Mouse (Mus musculus) 416B (cell line): ENCODE measurements around the gene Klhl9.
"Not testable (repeated sequence)": the region's sequence is repeated elsewhere in the genome, so short reads cannot be mapped to it uniquely, and the experiment has no call there.

Experiments
- DNase-seq: peaks from one replicate; pipeline ENCODE4 v3.0.0; 2011; ENCODE audit warnings: low read depth

Klhl9 gene

DNA sequence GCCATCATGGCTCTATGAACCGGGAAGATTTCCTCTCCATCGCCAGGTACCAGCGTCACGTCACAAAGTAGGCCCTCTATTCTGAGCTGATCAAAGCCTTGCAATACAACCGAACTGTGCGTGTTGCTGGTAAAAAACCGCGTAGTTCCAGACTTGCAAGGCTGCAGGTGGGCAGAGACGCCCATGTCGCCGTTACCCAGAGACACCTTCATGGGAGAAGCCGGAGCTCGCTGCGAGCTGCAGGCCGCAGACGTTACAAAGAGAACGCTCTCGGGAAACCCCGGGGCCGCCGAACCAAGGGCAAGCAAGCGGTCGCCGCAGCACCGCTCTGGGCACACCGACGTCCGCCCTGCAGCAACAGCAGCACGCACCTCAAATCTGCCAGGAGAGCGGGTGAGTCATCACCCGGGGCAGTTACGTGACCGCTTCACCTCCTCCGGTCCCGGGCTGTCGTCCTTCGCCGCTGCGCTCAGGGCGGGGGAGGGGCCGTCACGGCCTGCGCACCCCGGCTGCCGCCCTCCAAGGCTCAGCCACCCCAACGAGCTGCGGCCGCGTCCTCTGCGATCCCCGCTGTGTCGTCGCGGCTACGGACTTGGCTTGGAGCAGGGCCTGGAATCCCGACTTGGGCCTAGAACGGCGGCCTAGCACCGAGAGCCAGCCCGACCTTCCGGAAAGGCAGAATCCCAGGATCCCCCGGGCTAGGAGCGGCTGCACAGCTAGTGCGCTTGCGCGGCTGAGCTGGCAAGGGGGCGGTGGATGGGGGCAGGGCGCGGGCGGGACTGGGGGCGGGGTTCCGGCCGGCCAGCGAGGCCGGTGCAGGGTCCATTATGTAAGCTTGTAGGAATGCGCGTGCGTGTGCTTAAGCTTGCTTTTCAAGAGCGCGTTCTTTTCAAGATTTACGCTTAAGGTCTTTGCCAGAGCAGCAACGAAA, at the start of gene Klhl9, which contains the start of gene Gm26566:
Gene Klhl9 (minus strand): TSS at position 675 of the 931 bp plus-strand sequence.
Gene Gm26566 (plus strand): TSS at position 15 of the 931 bp plus-strand sequence.
- DNase-seq, result peak; percentile 95

DNA sequence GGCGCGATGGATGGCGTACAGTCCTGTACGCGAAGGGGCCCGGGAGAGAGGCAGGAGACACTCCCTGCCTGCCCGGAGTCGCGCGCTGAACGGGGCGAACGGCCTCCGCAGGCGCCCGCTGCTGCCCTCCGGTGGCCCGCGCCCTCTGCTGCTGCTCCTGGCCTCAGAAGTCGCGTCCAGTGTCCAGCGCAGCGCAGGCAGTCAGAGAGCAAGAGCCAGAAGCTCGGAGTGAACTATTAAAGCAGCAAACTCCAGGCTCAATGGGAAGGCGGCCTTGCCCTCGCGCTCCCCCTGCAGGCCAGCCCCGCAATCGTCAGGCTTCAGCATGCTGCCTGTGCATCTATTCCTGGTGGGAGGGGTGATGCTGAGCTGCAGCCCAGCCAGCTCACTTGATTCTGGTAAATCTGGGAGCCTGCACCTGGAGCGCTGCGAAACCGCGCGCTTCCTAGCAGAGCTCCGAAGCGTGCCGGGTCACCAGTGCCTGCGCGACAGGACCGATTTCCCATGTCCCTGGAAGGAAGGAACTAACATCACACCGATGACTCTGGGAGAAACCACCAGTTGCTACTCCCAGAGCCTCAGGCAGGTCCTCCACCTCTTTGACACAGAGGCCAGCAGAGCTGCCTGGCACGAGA, 41.2 kb upstream of the Klhl9 start:
- DNase-seq, result peak; percentile 88

DNA sequence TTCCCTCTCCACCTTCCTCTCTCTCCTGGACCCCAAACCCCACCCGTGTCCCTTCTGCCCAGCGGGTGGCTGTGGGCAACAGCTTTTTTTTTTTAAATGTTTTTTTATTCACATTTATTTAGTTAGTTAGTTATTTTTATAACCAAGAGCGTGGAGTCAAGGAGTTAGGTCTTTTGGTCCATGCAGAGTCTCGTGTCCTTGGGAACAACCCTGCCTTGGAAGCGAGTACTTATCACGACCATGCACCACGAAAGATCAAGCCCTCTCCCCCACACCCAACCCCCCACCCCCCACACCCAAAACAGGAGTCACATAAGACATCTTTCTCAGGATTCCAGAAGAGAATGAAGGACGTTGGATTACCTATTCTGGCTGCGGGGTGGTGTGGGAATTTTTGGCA, 40.1 kb upstream of the Klhl9 start:
- not testable (repeated sequence) for DNase-seq

DNA sequence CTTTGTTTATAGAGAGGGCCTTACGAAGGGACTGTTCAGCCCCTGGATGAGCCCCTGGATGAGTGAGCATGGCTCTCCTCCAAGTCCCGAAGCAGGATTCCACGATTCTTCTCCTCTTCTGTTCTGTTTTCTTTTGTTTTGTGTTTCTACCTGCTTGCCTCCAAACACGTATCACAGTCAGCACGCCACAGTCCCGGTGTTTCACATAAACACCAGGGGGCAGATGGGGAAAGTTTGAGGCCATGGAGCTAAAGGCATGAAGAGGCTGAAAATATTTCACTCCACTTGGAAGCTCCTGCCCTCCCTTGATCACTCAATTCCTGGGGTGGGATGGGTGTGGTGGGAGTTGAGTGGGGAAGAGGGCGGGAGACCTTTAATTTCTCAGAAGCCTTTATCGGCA, 39.5 kb upstream of the Klhl9 start:
- DNase-seq, result not testable (repeated sequence)

DNA sequence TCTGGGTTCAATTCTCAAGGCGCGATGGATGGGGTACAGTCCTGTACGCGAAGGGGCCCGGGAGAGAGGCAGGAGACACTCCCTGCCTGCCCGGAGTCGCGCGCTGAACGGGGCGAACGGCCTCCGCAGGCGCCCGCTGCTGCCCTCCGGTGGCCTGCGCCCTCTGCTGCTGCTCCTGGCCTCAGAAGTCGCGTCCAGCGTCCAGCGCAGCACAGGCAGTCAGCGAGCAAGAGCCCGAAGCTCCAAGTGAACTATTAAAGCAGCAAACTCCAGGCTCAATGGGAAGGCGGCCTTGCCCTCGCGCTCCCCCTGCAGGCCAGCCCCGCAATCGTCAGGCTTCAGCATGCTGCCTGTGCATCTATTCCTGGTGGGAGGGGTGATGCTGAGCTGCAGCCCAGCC, 38.2 kb upstream of the Klhl9 start:
- DNase-seq, result peak; percentile 88

DNA sequence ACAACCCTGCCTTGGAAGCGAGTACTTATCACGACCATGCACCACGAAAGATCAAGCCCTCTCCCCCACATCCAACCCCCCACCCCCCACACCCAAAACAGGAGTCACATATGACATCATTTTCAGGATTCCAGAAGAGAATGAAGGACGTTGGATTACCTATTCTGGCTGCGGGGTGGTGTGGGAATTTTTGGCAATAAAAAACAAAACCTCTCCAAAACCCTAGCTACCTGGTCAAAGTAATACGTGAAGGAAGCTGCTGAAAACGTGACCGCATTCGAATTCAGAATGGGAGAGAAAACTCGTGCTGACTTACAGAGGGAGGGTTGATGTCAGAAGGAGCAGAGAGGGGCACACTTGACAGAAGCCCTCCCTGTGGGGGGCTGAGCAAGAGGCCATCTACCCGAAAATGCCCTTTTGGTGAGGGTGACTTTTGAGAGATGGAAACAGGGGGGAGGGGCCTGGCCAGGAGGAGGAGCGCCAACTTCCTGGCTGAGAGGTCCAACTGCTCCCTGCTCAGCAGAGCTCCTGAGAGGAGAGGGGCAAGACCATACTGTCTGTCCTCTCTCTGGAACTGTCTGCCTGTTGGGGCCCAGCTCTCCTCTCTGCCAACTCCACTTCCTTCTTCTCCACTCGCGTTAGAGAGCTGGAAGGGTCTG, 37.5 kb upstream of the Klhl9 start, which contains the start of gene Gm13283:
Gene Gm13283 (plus strand): TSS at position 510 of the 659 bp plus-strand sequence.
- DNase-seq, result peak; percentile 67

DNA sequence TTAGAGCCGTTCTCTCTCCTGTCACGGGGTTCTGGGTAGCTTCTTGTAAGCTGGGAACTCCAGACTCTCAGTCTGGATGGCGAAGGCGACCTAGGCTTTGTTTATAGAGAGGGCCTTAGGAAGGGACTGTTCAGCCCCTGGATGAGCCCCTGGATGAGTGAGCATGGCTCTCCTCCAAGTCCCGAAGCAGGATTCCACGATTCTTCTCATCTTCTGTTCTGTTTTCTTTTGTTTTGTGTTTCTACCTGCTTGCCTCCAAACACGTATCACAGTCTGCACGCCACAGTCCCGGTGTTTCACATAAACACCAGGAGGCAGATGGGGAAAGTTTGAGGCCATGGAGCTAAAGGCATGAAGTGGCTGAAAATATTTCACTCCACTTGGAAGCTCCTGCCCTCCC, 36.5 kb upstream of the Klhl9 start:
- not testable (repeated sequence) for DNase-seq

DNA sequence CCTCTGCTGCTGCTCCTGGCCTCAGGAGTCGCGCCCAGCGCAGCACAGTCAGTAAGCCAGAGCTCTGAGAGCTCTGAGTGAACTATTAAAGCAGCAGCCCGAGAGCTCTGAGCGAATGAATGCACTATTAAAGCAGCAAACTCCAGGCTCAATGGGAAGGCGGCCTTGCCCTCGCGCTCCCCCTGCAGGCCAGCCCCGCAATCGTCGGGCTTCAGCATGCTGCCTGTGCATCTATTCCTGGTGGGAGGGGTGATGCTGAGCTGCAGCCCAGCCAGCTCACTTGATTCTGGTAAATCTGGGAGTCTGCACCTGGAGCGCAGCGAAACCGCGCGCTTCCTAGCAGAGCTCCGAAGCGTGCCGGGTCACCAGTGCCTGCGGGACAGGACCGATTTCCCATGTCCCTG, 35.4 kb upstream of the Klhl9 start:
- DNase-seq, result peak; percentile 89

DNA sequence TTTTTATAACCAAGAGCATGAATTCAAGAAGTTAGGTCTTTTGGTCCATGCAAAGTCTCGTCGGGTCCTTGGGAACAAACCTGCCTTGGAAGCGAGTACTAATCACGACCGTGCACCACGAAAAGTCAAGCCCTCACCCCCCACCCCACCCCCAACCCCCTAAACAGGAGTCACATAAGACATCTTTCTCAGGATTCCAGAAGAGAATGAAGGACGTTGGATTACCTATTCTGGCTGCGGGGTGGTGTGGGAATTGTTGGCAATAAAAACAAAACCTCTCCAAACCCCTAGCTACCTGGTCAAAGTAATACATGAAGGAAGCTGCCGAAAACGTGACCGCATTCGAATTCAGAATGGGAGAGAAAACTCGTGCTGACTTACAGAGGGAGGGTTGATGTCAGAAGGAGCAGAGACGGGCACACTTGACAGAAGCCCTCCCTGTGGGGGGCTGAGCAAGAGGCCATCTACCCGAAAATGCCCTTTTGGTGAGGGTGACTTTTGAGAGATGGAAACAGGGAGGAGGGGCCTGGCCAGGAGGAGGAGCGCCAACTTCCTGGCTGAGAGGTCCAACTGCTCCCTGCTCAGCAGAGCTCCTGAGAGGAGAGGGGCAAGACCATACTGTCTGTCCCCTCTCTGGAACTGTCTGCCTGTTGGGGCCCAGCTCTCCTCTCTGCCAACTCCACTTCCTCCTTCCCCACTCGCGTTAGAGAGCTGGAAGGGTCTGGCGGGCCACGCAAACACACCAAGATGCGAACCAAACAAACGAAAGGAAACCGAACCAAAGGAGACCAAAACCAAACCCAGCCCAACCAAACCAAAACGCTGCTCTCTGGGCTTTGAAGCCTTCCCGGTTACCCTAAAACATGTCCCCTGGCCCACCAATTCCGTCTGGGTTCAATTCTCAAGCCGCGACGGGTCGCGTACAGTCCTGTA, 34.6 kb upstream of the Klhl9 start:
- DNase-seq, result peak; percentile 55

DNA sequence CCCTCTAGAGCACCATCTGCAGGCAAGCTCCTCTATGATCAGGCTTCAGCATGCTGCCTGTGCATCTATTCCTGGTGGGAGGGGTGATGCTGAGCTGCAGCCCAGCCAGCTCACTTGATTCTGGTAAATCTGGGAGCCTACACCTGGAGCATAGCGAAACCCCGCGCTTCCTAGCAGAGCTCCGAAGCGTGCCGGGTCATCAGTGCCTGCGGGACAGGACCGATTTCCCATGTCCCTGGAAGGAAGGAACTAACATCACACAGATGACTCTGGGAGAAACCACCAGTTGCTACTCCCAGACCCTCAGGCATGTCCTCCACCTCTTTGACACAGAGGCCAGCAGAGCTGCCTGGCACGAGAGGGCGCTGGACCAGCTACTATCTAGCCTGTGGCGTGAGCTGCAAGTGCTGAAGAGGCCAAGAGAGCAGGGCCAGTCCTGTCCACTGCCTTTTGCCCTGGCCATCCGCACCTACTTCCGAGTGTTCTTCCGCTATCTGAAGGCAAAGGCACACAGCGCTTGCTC, 32.6 kb upstream of the Klhl9 start, which contains the start of gene Gm13271:
Gene Gm13271 (plus strand): TSS at position 51 of the 523 bp plus-strand sequence.
- not testable (repeated sequence) for DNase-seq

DNA sequence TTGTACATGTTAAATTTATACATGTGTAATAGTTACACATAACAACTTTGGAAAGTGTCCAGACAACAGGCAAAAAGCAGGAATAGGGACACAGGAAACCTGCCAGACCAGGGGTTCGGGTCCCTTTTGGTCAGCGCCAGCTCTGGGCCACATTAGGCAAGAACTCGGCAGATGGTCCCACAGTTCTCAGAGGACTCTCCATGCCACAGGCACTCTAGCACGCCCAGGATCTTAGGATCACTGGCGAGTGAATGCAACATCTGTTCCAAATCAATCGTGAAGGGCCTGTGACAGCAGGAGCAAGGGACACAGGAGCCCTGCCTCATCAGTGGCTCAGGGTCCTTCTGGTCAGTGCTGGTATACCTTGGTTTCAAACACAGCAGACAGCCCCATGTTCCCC, 27.7 kb upstream of the Klhl9 start:
- DNase-seq, result no peak

DNA sequence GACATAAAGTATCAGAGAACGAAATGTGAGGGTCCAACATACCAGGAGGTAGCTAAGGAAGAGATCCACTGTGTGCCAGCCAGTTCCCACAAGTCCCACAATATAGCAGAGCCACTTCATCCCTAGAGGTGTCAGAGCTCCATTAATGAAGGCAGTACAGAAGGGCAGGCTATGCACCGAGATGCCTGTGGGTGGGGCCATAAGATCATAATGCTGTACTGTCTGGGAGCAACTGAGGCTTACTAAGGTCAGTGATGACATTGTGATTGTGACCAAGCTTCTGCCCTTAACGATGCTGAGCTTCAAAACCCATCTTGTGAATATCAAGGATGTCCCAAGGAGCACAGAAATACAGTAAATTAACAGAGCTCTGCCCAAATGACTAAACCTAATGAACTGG, 21.9 kb upstream of the Klhl9 start:
- peak; percentile 57 for DNase-seq

DNA sequence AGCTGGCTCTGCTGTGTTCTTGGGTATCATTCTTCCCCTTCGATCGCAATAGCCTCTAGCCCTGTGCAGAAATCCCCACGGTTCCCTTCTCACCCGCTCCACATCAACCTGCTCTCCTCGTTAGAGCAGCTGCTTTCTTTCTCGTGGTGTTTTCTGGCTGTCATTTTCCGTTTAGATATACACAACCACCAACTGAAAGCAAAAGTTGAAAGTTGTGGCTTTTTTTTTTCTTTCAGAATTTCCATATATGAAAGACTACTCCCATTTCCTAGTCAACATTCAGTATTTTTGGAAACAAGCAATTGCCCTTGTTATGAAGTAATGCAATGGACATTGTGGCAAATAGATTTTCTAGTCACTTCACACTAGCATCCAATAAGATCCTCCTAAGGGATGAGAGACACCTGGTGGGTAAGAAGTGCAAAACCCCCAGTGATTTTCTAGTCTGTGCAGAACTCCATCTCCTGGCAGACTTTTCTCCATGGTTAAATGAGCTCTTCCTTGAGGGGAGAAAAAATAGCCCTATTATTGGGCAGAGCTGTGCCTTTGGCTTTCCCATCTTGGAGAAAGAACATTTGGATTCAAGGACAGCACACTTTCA, 20.6 kb upstream of the Klhl9 start:
- peak; percentile 52 for DNase-seq

DNA sequence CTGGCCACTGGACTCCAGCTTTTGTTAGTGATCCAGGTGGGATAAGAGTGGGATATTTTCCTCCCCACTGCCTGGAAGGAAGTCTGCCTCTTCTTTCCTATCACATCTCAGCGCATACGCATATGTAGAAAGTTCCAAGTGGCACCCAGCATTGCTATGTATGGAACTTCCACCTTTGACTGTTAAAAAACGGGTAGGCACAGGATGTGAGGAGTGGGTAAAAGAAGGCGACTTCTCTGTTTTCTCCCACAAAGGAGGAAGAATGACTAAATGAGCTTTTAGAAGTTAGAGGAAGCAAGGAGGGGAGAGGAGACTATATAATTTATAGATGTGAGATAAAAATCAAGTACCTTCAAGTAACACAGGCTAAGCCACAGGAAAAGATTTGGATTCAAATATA, 19.2 kb upstream of the Klhl9 start:
- no peak for DNase-seq

DNA sequence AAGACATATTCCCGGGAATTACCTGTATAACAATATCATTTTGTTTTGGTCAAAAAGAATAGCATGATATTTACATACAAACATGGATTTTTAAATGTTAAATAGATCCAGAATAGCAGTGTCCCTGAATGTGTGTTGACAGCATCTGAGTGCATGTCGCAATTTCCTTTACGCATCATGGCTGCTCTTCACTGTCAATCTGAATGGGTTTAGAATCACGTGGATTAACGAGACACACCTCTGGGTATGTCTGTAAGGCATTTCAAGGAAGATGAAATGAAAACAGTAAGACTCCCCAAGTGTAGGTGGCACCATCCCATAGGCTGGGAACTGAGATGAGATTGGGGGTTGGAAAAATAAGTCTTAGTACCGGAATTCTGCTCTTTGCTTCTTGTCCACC, 16.8 kb upstream of the Klhl9 start:
- DNase-seq, result peak; percentile 65

DNA sequence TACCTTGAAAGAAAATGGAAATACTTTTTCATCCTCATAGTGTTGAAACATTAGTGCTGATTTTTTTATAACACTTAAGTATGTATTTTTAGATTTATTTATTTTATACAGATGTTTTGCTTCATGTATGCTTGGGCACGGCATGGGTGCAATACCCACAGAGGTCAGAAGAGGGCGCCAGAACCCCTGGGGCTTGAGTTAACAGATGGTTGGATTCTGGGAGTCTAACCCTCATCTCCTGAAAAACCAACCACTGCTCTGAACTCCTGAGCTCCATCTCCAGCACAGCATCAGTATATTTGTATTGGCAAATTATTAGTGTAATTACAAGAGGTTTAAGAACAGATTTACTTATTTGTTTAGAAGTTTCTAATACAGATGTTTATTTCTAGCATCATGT, 16.2 kb upstream of the Klhl9 start:
- DNase-seq, result peak; percentile 76

DNA sequence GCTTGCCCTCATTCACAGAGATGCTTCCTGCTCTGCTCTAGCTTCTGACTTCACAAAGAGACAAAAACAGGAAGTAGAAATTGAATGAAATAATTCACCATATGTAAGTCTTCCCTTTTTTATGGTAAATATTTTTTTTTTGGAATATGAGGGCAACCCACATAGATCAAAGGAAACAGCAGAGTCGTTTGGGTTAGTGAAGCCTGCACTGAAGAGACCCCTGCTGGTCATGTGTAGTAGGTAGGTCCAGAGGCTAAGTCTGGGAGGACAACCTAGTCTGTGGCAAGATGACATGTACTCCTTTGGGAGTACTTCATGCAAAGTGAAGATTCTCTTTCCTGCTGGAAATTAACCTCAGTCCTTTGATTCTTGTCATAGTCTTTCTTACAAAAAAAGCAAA, 5.1 kb upstream of the Klhl9 start:
- peak; percentile 82 for DNase-seq

DNA sequence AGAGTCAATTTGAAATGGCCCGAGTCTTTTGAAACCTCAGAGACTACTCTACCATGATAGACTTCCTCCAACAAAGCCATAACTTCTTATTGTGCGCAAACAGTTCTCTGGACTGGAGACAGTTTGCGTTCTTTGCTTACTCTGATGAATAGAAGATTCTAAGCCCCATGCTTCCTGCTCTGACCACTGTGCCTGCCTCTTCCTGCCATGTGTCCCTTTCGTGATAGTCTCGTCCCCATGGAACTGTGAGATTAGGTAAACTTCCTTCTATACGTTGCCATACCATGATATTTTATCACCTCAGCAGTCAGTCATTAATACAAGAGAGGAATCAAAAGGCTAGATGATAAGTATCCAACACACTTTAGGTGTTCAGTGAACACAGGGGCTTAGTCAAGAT, 4.5 kb upstream of the Klhl9 start:
- DNase-seq, result peak; percentile 70

DNA sequence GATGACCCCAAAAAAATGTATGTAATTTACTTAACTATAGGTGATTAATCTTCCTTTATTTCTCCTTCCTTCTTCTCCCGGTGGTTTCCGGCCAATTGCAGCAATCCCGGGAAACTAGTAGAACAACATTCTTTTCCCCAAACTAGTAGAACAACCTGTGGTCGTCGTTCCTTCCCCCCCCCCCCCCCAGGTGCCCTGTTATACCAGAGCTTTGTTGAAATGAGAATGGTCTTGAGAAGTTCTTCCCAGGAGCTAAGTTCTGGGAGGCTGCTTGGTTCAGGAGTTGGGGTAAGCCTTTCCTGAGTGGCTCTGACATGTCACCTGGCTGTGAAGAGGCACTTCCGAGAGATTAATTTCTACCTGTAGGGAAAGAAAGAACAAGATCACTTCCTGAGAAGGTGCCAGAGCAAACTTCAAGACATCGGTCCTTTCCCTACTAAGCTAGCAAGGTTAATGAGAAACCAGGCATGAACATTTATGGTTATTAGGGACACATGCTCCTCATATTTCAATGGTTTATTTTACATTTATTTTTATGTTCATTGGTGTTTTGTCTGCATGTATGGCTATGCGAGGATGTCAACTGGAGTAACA, 1.3 kb upstream of the Klhl9 start:
- no peak for DNase-seq

DNA sequence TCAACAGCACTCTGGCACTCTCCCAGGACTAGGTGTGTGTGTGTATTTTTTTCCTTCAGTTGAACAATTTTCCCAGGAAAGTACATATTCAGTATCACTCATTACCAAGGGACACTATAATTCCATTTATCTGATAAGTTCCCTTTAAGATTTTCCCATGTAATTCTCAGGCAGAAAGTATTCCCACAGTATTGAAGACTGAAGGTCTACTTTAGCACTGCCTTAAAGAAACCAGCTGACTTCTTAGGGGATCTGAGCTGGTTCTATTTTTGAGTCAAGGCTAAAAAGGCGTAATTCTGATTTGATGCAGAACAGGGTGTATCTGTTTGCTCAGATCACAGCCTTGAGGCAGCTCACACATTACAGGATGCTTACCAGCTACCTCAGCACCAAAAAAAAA, 3.5 kb downstream of the Klhl9 start:
- no peak for DNase-seq
